Mouse (Mus musculus) stomach, postnatal 0 days (tissue): ENCODE results near the gene Dock7.

ENCODE experiments used
- CTCF ChIP-seq: IDR thresholded peaks from 2 replicates; pipeline ENCODE4 v1.5.1; 2016; ENCODE audit warnings: antibody characterized with exemption, low read depth, mild to moderate bottlenecking, moderate library complexity
- EP300 ChIP-seq: optimal IDR thresholded peaks from 2 replicates; pipeline ENCODE3; 2016; ENCODE audit warnings: antibody characterized with exemption

DNA sequence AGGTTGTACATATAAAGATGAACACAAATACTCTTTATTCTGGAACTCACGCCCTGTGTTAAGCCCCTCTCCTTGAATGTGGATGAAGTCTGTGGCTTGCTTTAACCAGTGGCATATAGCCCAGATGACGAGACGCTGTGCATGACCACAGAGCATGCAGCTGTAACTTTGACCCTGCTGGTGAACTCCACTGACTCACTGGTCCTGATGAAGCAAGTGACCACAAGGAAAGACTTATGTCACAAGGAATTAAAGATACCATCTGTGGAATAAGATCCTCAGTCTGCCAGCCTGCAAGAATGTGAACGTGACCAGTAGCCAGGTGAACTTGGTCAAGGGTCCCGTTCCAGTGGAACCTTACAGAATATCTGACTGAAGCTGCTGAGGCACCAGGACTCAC is 37.8 kb upstream of the Dock7 start:
- no peak for TF ChIP-seq CTCF
- TF ChIP-seq EP300, result no peak
